Mouse (Mus musculus): ENCODE results near the gene Spns1.

Gene Spns1

DNA sequence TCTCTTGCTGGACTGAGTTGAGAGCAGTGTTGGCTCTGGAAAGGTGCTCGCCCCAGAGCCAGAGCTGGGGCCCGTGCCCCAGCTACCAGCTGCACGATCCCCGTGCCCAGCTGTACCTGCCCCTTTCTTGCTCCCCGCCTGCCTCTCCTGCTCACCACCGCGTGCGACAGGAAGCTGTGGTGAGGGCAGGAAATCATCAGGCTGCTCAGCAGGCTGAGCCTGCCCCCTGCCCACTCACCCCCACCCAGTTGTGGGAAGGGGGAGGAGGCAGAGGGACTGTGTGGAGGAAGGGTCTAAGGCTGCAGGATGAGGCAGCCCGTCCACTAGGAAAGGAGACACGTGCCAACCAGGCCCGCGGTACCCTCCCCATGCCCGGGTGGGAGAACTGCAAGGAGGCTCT, 7.9 kb downstream of the Spns1 start, which contains the start of gene Lat:
TSS of gene Lat (minus strand) at position 178 of the 400 bp plus-strand sequence.
- DNase-seq (ENCODE audit: low read depth, low spot score): no peak

DNA sequence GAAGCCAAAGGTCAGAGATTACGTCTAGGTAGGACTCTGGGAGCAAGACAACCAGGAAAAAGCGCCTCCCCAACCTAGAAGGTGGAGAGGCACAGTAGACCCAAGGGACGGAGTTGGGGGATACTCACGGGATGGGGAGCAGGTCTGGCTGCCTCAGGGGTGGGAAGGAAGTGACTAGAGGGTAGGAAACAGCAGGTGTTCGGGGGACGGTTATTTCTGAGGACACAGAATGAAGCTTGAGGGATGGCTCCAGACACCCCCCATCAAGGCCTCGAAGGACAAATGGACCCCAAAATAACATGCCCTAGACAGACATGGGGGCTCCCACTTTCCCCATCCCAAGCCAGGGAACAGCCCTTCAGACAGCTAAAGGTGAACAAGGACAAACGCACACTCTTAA, 8.9 kb downstream of the Spns1 start:
- DNase-seq (ENCODE audit: low read depth, low spot score): no peak

DNA sequence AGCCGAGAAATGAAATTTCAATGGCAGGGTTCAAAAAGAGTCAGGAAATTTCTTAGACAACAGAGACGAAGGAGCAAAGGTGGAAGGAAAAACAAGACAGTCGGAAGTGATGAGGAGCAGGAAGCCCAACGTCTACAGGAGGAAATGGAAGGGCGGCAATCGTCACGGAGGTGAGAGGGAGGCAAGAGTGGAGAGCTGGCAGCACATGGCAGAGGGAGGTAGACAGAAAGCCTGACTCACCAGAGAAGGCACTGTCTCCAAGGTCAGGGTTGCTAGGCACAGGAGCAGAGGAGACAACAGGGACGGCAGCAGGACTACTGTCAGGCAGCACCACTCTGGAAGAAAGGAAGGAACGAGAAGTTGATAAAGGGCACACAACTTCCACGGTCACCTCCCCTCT, 9.6 kb downstream of the Spns1 start:
- no peak for DNase-seq (ENCODE audit: low read depth, low spot score)

DNA sequence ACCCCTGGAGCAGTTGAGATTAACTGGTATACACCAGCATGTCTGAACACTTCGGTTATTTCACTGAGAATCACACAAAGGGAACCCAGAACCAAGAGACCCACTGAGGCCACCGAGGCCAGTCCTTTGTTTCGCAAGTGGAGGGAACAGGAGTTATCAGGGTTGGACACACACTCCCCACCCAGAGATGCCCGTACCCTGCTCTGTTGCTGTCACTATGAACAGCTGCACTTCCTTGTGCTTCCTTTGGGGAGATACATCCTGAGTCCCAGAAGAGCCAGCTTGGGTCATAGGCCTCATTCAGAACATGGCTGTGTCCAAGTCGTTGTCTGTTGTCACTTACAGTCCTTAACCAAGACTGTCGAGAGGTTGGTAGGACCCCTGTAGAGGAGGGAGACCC, 14.2 kb downstream of the Spns1 start:
- DNase-seq (ENCODE audit: low read depth, low spot score): no peak

DNA sequence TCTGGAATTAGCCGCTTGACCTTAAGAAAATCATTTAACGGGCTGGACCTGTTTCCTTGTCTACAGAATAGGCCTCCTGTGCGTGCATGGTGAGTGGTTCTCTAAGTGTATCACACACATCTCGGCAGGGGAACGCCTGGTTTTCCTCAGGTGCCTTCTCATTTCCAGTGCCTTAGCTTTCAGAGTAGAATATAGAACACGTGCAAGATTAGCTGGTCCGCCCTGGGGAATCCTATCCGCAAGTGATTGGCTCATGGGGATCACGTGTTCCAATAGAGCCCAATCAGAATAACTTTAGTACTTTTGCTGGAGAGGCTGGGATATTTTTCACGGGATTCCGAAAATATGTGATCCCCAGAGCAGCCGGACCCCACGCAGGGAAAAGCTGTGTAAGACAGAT, 18.2 kb downstream of the Spns1 start:
- DNase-seq (ENCODE audit: low read depth, low spot score): peak; percentile 85

DNA sequence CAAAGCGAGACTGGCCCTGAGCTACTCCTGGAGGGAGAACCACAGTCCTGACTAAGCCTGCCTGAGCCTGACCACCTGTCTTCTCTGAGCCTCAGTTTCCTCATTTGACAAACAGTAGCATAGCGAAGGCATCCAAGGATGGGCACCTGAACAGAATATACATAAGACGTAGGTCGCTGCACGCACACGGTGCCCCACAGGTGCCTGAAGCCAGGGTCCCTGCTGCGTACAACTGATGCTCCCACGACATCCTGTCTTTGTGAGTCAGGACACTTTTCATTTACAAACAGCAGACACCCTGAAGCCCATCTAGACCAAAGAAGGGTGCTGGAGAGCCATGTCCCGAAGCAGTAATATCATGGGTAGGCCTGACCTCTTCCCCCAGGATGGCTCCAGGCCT, 18.8 kb downstream of the Spns1 start:
- no peak for DNase-seq (ENCODE audit: low read depth, low spot score)

DNA sequence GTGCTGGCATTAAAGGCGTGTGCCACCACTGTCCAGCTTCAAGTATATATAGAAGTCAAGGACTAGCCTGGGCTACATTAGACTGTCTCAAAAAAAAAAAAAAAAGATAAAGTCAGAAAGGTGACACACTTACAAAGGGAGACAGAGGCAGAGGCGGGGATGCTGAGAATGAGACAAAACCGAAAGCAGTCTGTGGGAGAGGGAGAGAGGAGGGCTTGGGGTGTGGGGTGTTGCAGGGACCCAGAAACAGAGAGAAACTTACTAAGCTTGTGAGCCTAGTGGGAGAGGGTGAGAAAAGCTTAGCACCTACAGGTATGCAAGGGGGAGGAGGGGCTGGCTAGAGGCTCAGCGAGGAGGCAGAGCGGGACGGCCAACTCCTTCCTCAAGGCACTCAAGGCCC, 19.4 kb downstream of the Spns1 start:
- no peak for DNase-seq (ENCODE audit: low read depth, low spot score)

DNA sequence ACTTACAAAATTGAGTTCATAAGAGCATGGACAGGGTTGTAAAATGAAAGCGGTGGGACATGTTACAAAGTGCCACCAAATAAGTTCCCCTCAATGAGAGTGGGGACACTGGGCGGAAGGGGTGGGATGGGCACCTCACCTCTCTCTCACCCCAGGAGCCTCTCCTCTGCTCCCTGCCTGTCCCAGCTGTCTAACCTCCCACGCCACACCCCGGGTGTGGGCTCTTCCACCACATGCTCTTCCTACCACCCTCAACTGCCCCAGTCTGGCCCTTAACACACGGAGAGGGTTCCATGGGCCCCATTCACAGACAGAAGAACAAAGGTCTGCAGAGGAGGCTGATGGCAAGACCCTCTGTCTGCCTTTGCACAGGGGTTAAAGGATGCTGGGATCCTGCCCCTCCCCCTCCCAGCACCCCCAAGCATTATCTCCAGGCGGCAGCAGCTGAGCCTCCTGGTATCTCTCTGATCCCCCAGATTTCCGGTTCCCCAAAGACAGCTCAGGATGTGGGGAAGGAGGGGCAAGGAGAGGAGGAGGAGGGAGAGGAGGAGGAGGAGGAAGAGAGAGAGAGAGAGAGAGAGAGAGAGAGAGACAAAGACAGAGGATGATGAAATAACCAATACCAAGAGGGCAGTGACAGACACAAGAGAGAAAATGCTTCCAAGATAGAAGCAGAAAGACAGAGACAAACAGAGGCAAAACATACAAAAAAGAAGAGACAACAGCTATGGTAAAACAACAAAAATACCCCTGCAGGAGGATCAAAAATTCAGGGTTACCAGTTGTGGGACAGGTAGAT, 20.3 kb downstream of the Spns1 start:
- DNase-seq (ENCODE audit: low read depth, low spot score): no peak

DNA sequence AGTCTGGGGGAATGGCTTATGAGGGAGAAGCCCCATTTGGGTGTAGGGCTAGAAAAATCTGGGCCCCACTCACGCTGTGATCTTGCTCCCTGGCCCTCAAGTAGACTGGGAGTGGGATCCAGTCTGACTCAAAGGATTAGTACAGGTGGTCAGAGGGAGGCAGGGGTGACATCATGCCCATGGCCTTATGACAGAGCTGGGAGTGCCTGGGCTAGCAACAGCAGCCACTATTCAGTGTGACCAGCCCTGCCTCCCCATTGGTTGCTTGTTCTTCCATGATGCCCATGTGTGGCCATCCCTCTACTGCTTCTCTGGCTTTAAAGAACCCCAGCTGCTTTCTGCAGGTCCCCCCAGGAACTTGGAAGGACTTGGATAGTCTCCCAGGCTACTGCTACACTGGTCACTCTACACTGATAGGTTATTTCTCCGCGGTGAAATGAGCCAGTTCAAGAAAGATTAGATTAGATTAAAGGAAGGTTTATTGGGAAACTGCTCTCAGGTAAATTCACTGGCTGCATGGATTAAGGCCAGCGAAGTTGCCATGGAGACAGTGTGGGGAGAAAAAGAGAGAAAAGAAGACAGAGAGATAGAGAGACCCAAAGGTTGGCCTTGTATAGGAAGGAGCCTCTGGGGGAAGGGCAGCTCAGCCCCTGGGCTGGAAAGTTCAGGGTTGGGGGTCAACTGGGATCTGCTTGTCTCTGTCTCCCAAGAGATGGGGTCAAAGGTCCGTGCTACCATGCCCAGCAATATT, 21.2 kb downstream of the Spns1 start:
- no peak for DNase-seq (ENCODE audit: low read depth, low spot score)

DNA sequence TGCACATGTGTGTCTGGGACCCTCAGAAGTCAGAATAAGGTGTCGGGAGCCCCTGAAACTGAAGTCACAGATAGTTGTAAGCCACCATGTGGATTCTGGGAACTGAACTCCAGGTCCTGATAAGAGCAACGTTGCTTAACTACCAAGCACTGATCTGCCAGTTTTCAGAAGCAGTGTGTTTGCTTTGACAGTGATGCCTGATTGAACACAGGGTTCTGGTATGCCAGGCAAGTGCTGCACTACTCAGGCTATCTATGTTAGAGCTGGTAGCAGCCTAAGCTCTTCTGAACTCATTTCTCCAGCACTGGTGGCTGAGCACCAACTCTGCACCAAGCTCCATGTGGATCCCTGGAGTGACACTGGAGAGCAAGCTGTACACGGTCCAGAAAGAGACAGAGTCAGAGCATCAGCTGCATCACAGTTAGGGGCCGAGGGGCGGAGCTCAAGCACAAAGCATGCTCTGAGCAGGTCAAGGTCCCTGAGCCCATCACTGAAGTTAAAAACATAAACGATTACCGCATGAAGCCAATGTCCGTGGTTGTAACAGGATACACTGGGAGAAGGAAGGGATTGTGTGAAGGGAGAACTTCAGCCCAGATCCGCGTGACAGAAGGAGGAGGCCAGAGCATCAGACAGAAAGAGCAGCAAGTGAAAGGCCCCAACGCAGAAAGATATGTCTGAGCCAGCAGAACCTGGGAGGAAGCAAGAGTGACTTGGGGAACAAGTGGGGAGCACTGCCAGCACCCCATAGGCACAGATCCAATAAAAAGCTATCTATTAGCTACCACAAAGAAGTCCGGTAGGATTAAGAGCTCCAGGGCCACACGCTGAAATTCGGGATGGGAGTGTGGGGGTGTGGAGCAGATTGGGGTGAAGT, 22.3 kb downstream of the Spns1 start:
- peak; percentile 79 for DNase-seq (ENCODE audit: low read depth, low spot score)

DNA sequence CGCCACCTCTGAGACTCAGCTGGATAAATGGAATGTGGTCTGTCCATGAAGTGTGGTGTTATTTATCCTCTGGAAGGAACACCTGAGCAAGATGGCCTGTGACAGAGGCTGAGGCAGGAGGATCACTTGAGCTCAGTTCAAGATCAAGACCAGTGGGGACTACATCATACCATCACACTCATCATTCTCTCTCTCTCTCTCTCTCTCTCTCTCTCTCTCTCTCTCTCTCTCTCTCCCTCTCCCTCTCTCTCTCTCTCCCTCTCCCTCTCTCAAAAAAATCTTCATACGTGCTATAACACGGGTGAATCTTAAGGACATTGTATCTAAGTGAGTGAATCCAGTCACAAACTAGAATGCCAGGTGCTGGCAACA, 23.3 kb downstream of the Spns1 start:
- no peak for DNase-seq (ENCODE audit: low read depth, low spot score)

DNA sequence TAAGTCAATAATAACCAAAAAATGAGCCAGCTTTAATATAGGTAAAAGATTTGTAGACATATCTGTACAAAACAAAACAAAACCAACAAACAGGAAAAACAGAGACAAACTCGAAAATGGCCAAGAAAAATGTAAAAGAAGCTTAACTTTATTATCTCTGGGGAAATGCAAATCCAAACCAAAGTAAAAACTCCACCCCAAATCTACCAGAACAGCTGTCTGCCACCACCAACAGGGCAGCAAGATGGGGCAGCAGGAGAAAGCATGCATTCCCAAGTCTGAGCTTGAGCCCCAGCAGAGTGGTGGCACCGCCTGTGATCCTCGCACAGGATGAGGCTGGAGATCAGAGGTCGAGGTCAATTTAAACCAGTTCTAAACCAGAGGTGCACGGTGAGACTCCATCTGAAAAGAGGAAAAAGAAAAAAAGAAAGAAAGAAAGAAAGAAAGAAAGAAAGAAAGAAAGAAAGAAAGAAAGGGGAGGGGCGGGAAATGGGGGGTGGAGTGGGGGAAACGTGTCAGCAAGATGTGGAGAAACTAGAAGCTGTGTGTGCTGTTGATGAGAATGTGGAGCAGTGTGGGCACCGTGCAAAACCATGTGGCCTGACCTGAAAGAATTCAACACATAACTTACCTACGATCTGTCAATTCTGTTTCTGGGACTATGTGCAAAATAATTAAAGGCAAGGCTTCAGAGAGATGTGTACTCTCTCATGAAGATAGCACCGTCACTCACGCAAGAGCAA, 23.8 kb downstream of the Spns1 start:
- DNase-seq (ENCODE audit: low read depth, low spot score): no peak

DNA sequence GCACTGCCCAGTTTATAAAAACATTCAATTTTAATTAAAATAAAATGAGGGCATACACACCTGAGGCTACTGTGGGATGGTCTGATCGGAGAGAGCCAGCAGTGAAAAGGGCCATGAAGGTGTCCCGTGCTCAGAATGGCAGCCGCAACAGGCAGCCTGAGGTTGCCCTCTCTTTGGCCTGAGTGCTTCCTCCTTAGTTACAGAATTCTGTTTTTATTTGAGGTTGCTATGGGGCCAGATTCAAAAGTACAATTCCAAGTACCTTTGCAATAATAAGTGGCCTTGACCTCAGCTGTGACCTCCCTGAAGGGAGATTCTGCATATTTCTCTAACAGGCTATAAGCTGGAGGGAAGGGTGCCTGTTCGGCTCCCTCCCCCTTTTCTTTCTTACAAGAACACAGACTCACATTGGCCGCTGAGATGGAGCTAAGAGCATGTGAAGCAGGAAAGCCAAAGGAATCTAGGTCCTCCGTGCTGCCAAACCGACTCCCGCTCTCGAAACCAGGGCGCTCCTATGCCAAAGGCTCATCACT, 25.8 kb downstream of the Spns1 start:
- no peak for DNase-seq (ENCODE audit: low read depth, low spot score)

DNA sequence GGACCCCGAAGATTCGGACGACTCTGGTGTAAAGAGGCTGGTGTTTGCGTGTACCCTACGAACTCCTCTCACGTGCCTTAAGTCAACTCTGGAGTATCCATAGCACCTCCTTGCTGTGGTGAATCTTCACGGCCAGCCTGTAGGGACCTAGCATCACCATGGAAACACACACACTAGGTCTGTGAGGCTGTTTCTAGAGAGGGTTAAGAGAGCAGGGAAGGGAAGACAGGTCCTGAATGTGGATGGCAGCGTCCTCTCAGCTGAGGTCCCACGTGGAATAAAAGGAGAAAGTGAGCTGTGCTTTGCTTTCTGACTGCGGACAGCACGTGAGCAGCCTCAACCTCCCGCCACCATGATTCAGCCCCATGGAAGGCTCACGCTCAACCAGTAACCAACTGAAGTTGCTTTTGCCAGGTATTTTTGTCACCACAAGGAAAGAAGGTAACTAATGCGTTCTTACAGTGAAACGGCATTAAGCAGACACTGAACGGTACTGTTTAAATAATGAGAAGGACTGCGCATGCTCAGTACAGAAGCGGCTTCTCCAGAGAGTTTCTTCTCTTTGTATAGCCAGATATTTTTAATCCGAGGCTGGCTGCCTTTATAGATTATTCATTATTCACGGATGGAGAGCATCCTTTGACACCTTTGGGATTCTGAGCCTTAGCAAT, 26.4 kb downstream of the Spns1 start:
- peak; percentile 88 for DNase-seq (ENCODE audit: low read depth, low spot score)

DNA sequence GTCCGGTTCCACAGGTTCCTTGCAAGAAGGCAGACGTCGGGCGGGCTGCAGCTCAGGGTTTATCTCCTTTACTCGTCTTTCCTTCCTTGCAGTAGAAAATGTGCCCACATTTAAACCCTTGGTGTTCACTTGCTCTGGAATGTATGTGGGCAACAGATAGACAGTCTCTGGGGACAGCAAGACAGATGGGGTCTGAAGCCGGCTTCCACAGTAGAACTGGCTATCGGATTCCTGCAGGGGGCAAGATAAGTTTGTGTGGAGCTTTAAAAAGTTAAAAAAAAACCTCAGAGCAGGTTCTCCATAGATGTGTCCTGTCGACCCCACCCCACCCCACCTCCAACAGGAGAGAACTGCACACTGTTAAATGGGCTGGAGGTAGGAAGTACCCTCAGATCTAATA, 29.0 kb downstream of the Spns1 start:
- DNase-seq (ENCODE audit: low read depth, low spot score): no peak

DNA sequence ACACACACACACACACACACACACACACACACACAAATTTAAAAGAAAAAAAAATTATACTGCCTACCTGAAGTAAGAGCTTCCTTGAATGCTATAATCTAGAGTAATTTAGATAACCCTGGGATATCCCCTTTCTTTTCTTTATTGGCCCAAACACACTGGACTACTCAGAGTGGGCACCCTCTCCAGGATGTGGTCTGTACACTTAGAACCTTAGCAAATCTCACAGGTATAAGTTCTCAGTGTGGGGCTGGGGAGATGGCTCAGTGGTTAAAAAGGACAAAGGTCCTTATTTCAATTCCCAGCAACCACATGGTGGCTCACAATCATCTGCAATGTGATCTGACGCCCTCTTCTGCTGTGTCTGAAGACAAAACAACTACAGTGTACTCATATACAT, 30.2 kb downstream of the Spns1 start:
- DNase-seq (ENCODE audit: low read depth, low spot score): no peak

DNA sequence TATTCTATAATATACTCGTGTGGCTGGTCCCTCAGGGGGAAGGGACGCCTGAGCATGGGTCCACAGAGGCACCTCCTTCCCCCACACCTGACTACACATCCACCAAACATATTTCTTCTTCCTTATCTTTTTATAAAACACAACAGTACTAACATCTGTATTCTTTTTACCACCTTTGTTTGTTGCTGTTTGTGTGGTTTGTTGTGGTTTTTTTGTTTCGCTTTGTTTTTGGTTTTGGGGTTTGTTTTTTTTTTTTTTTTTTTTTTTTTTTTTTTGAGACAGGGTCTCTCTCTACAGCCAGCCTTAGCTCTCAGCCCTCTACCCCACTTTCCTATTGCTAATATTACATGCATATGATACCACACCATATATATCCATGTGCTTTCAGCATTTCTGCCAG, 31.3 kb downstream of the Spns1 start:
- DNase-seq (ENCODE audit: low read depth, low spot score): no peak

DNA sequence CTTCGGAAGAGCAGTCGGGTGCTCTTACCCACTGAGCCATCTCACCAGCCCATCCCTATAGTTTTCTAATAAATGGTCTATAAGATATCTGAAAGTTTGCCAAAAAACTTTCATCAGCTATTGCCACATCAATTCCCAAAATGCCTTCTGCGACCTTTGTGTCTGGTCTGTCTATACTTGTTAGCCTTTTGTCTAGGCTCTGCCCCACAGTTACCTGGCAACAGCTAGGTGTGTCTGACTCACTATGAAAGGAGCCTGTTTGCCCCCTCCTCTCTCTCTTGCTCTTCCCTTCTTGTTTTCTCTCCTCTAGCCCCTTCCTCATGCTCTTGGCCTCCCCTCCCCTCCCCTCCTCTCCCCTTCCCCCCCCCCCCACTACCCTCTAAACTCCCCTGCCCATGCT, 31.7 kb downstream of the Spns1 start:
- peak; percentile 76 for DNase-seq (ENCODE audit: low read depth, low spot score)

DNA sequence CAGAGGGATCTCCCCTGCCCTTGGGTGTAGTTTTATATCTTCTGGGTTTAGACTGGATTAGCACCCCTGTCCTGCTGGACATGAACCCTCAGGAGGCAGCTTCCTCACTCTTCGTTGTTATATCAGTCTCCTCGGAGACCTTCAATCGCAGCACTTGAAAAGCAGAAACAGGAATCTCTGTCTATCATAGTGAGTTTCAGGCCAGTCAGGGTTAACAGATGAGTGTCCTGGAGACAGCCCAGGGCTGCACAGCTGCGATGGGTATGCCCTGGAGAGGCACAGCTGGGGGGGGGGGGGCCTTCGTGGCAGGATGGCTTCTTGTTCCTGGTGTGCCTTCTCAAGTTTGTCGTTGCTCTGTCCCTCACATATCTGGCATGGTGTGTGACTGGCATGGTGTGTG, 36.4 kb downstream of the Spns1 start:
- no peak for DNase-seq (ENCODE audit: low read depth, low spot score)

DNA sequence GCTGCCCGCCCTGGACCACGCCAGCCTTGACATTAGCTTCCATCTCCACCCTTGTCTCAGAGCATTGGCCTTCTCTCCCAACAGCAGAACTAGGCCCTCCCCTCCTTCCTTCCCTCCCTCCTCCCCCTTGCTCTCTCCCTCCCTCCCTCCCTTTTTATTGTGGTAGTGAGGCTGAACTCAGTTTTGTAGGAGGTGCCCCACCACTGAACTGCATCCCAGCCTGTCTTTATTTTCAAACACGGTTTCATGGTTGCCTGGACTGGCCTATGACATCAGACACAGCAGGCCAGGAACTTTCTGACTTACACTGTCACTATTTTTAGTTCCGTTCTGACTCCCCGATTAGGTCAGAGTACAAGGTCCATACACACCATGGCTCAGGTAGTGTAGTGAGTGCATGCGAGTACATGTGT, 37.0 kb downstream of the Spns1 start:
- DNase-seq (ENCODE audit: low read depth, low spot score): no peak

DNA sequence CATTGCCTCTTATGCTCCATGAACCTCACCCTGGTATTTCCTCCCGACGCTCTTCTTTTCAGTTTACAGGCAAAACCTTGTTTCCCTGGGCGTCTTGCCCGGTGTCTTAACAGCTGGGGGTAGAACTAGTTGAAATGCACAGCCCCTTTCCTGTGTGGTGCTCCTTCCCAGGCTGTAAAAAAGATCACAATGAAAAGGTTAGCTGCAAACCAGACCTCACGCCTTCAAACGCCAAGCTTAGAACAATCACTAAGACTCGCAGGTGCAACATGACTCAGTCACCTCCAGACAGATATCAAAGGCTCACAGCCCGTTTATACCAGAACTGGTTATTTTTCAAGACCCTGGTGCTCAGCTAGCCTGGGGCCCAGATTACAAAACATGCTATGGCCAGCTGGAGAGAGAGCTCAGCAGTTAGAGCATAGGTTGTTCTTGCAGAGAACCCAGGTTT, 37.7 kb downstream of the Spns1 start:
- DNase-seq (ENCODE audit: low read depth, low spot score): peak; percentile 57
